36 mouse cellular contexts compared by ENCODE assay signal in genomic region chr7:45323069-45323468, GRCm38 (mm10). TPM values are rescaled to one million over a fixed set of nuclear protein-coding genes. Genes with fewer than 3 reads are reported as not detected.
"Had no signal": no experiment of that assay in that cellular context is flagged by ENCODE, and none has a peak within 500 bp of the region (broad histone marks: within the 10 kb centered on the region; RNA-seq: fewer than 3 reads in every experiment).

No protein-coding gene starts in this region.

- H3K4me2 ChIP-seq: heart, embryonic 12.5 days; hindbrain, embryonic 12.5 days; hindbrain, embryonic 14.5 days; limb, embryonic 13.5 days; limb, embryonic 15.5 days; liver, embryonic 12.5 days had no signal

- H3K27ac ChIP-seq: gastrocnemius, adult 2 months; heart, embryonic 10.5 days; hindbrain, embryonic 10.5 days; hindbrain, embryonic 12.5 days; hindbrain, embryonic 14.5 days; layer of hippocampus, adult 2 months; left cerebral cortex, adult 2 months; limb, embryonic 13.5 days; limb, embryonic 15.5 days; liver, embryonic 12.5 days had no signal

- DNase-seq: gastrocnemius, adult 2 months; gastrocnemius, postnatal 10 days; gastrocnemius, postnatal 25 days; heart, adult 18-20 months; heart, postnatal 10 days; heart, postnatal 4 days; kidney, adult 18-20 months; kidney, adult 8-10 months; kidney, postnatal 10 days; kidney, postnatal 25 days; kidney, postnatal 4 days; left cerebral cortex, postnatal 4 days had no signal

- H3K27me3 ChIP-seq: heart, embryonic 12.5 days; hindbrain, embryonic 12.5 days; limb, embryonic 13.5 days; limb, embryonic 15.5 days had no signal

- H3K9ac ChIP-seq: heart, embryonic 12.5 days; hindbrain, embryonic 12.5 days; hindbrain, embryonic 14.5 days; limb, embryonic 13.5 days; limb, embryonic 15.5 days; liver, embryonic 12.5 days had no signal

- H3K4me3 ChIP-seq: gastrocnemius, adult 2 months; heart, embryonic 10.5 days; heart, embryonic 12.5 days; hindbrain, embryonic 10.5 days; hindbrain, embryonic 12.5 days; layer of hippocampus, adult 2 months; left cerebral cortex, adult 2 months; limb, embryonic 13.5 days; limb, embryonic 15.5 days; liver, embryonic 12.5 days had no signal

- H3K9me3 ChIP-seq: heart, embryonic 10.5 days; hindbrain, embryonic 12.5 days; limb, embryonic 13.5 days; limb, embryonic 15.5 days had no signal

- H3K36me3 ChIP-seq: liver, embryonic 12.5 days had no signal

- ATAC-seq: hindbrain, embryonic 16.5 days; inflammation-experienced regulatory T-cells, adult 6 months; liver, embryonic 12.5 days had no signal

- H3K4me1 ChIP-seq: heart, embryonic 12.5 days; hindbrain, embryonic 12.5 days; limb, embryonic 13.5 days; limb, embryonic 15.5 days; liver, embryonic 12.5 days had no signal

RNA-seq across cellular contexts. Expression of gene Hrc, which starts 12.0 kb away (rescaled TPM):
- total RNA-seq: granulocyte monocyte progenitor cell, adult 5-6 weeks had no signal
- polyA plus RNA-seq: inflammation-experienced regulatory T-cells, adult 6 months; liver, adult 2 months had no signal

RNA-seq across cellular contexts. Expression of gene Ppfia3, which starts 43.8 kb away (rescaled TPM):
- total RNA-seq: granulocyte monocyte progenitor cell, adult 5-6 weeks; liver, adult 2 months had no signal
- polyA plus RNA-seq: liver, adult 2 months had no signal

RNA-seq across cellular contexts. Expression of gene Slc6a21, which starts 45.8 kb away (rescaled TPM):
- total RNA-seq: gastrocnemius, adult 2 months; gastrocnemius, postnatal 10 days; gastrocnemius, postnatal 25 days; gastrocnemius, postnatal 4 days; granulocyte monocyte progenitor cell, adult 5-6 weeks; heart, adult 18-20 months; heart, adult 8-10 months; heart, postnatal 10 days; heart, postnatal 25 days; heart, postnatal 4 days; layer of hippocampus, adult 2 months; layer of hippocampus, postnatal 10 days; layer of hippocampus, postnatal 25 days; left cerebral cortex, postnatal 4 days; liver, adult 2 months had no signal
- polyA plus RNA-seq: heart, embryonic 10.5 days; heart, embryonic 12.5 days; heart, embryonic 14.5 days; heart, embryonic 16.5 days; hindbrain, embryonic 10.5 days; hindbrain, embryonic 12.5 days; hindbrain, embryonic 14.5 days; hindbrain, embryonic 16.5 days; kidney, embryonic 14.5 days; kidney, embryonic 16.5 days; limb, embryonic 11.5 days; limb, embryonic 13.5 days; limb, embryonic 15.5 days; liver, embryonic 12.5 days had no signal

RNA-seq across cellular contexts. Expression of gene Lin7b, which starts 47.3 kb away (rescaled TPM):
- total RNA-seq: gastrocnemius, adult 2 months; granulocyte monocyte progenitor cell, adult 5-6 weeks; liver, adult 2 months had no signal
- polyA plus RNA-seq: inflammation-experienced regulatory T-cells, adult 6 months; liver, adult 2 months had no signal
